ENCODE assay signal across 16 mouse cellular contexts in the genomic region with DNA sequence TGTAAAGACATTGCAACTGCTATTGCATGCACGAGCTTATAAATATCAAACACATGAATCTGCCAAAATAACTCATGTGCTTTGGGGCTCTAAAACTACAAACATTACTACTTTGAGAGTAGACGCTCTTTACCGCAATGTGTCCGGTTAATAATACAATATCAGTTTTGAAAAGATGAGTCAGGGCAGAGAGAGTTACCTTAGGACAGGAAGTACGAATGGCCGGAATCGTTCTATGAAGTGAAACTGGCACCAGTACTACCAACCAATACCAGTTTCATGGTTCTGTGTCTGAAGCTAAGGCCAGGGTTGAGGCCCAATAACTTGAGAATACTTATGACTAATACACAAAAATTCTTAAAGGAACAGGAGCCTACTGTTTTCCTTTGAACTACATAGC. TPM values are rescaled to one million over a fixed set of nuclear protein-coding genes. Genes with fewer than 3 reads are reported as not detected.
DNase-seq lines count a peak whose midpoint lies in the region; ATAC-seq and TF ChIP-seq lines count a peak whose summit lies in the region.
"Had no signal": no experiment of that assay in that cellular context is flagged by ENCODE, and none has a peak within 500 bp of the region (broad histone marks: within the 10 kb centered on the region; RNA-seq: fewer than 3 reads in every experiment).

No protein-coding gene starts in this region.

- no peaks in the 10 kb centered on the region for H3K36me3 ChIP-seq in forebrain, embryonic 14.5 days (ENCODE audit: control insufficient read depth, insufficient read depth, low read length)
- no peaks in the 10 kb centered on the region for H3K36me3 ChIP-seq in hindbrain, embryonic 15.5 days
- H3K36me3 ChIP-seq in midbrain, embryonic 16.5 days (ENCODE audit: control insufficient read depth, insufficient read depth, low read length): no peaks in the 10 kb centered on the region
- H3K36me3 ChIP-seq: liver, embryonic 13.5 days had no signal

- peaks cover 5% of the 10 kb centered on the region; the same call in 1 of the 2 replicates for H3K4me1 ChIP-seq in cerebellum, adult 2 months (ENCODE audit: control insufficient read depth, insufficient read depth, low read length)
- H3K4me1 ChIP-seq in forebrain, embryonic 14.5 days (ENCODE audit: control insufficient read depth, insufficient read depth, low read length): peaks cover 5% of the 10 kb centered on the region; the same call in 1 of the 2 replicates
- peaks cover 29% of the 10 kb centered on the region for H3K4me1 ChIP-seq in hindbrain, embryonic 15.5 days (replicated peaks)
- peaks cover 11% of the 10 kb centered on the region for H3K4me1 ChIP-seq in midbrain, embryonic 16.5 days (ENCODE audit: control insufficient read depth, insufficient read depth, low read length)
- H3K4me1 ChIP-seq: liver, embryonic 13.5 days; megakaryocyte, embryonic 14.5 days had no signal

- DNase-seq in cerebellum, adult 2 months: peak in 1 of 2 experiments; percentile 41
- DNase-seq in cerebellum, postnatal 10 days: no peak
- DNase-seq in forebrain, embryonic 14.5 days (ENCODE audit: low spot score): peak; percentile 19
- DNase-seq in spleen, postnatal 10 days (ENCODE audit: low spot score in 2 of 2): no peak
- DNase-seq in thymus, adult 18-20 months: no peak
- DNase-seq: gastrocnemius, adult 2 months; kidney, adult 2 months; thymus, postnatal 36 days had no signal

- peak overlapping the region; percentile 49 for H3K4me2 ChIP-seq in forebrain, embryonic 14.5 days (ENCODE audit: low read length)
- peak overlapping the region; percentile 57 for H3K4me2 ChIP-seq in hindbrain, embryonic 15.5 days
- peak overlapping the region; percentile 54 for H3K4me2 ChIP-seq in midbrain, embryonic 16.5 days (ENCODE audit: low read length)
- H3K4me2 ChIP-seq: liver, embryonic 13.5 days had no signal

- H3K4me3 ChIP-seq in cerebellum, adult 2 months (replicated peaks; ENCODE audit: insufficient read depth, low read depth, low read length): peak overlapping the region; percentile 49
- H3K4me3 ChIP-seq in forebrain, embryonic 14.5 days (ENCODE audit: low read depth, low read length): peak overlapping the region; percentile 36
- peak overlapping the region; percentile 41 for H3K4me3 ChIP-seq in hindbrain, embryonic 15.5 days
- H3K4me3 ChIP-seq in midbrain, embryonic 16.5 days (ENCODE audit: low read depth, low read length): peak overlapping the region; percentile 44
- H3K4me3 ChIP-seq: gastrocnemius, adult 2 months; liver, embryonic 13.5 days; megakaryocyte, embryonic 14.5 days had no signal

- H3K9ac ChIP-seq in forebrain, embryonic 14.5 days (ENCODE audit: low read length): peak overlapping the region; percentile 62
- H3K9ac ChIP-seq in hindbrain, embryonic 15.5 days: peak overlapping the region; percentile 64
- peak overlapping the region; percentile 68 for H3K9ac ChIP-seq in midbrain, embryonic 16.5 days (ENCODE audit: low read depth, low read length)
- H3K9ac ChIP-seq: liver, embryonic 13.5 days had no signal

- H3K9me3 ChIP-seq in forebrain, embryonic 14.5 days (replicated peaks; ENCODE audit: control insufficient read depth, low read length): no peaks in the 10 kb centered on the region
- H3K9me3 ChIP-seq in hindbrain, embryonic 15.5 days: no peaks in the 10 kb centered on the region
- H3K9me3 ChIP-seq in midbrain, embryonic 16.5 days (replicated peaks; ENCODE audit: control insufficient read depth, low read length, poor library complexity, severe bottlenecking): no peaks in the 10 kb centered on the region
- H3K9me3 ChIP-seq: liver, embryonic 13.5 days; megakaryocyte, embryonic 14.5 days had no signal

- 46% methylated on average over 7 of the region's 7 CpGs for WGBS in cerebellum, adult 2 months
- WGBS in forebrain, embryonic 14.5 days: 48% methylated on average over 7 of the region's 7 CpGs
- WGBS in hindbrain, embryonic 15.5 days: 43% methylated on average over 7 of the region's 7 CpGs
- 28% methylated on average over 7 of the region's 7 CpGs for WGBS in midbrain, embryonic 16.5 days

- no peak for TF ChIP-seq POLR2A in cerebellum, adult 2 months (IDR thresholded peaks at IDR 0.05; ENCODE audit: borderline replicate concordance, insufficient read depth, low read length)

- no peaks in the 10 kb centered on the region for H3K27me3 ChIP-seq in cerebellum, adult 2 months (ENCODE audit: control insufficient read depth, insufficient read depth, low read length)
- H3K27me3 ChIP-seq in forebrain, embryonic 14.5 days (replicated peaks; ENCODE audit: control insufficient read depth, insufficient read depth, low read length): 0 out of 2 replicates have a peak, but pooled peaks cover 2% of the 10 kb centered on the region
- no peaks in the 10 kb centered on the region for H3K27me3 ChIP-seq in hindbrain, embryonic 15.5 days
- H3K27me3 ChIP-seq in midbrain, embryonic 16.5 days (ENCODE audit: control insufficient read depth, insufficient read depth, low read depth, low read length): no peaks in the 10 kb centered on the region

- ATAC-seq in forebrain, embryonic 14.5 days: no peak
- no peak for ATAC-seq in hindbrain, embryonic 15.5 days (ENCODE audit: low FRiP score, low read depth)
- no peak for ATAC-seq in midbrain, embryonic 16.5 days
- no peak for ATAC-seq in erythroblast, adult 5-6 weeks (replicated peaks; ENCODE audit: low FRiP score, poor library complexity, severe bottlenecking)
- ATAC-seq: lung, postnatal 0 days had no signal

- H3K27ac ChIP-seq in cerebellum, adult 2 months (ENCODE audit: insufficient read depth, low read length): peak overlapping the region; percentile 90; the same call in 1 of the 2 replicates
- peak overlapping the region; percentile 89 for H3K27ac ChIP-seq in forebrain, embryonic 14.5 days (ENCODE audit: low read depth, low read length)
- peak overlapping the region; percentile 95 for H3K27ac ChIP-seq in hindbrain, embryonic 15.5 days (replicated peaks)
- peak overlapping the region; percentile 96 for H3K27ac ChIP-seq in midbrain, embryonic 16.5 days (ENCODE audit: low read length)
- H3K27ac ChIP-seq: gastrocnemius, adult 2 months; liver, embryonic 13.5 days had no signal

- no peak for TF ChIP-seq CTCF in cerebellum, adult 2 months (IDR thresholded peaks at IDR 0.05; ENCODE audit: borderline replicate concordance, insufficient read depth, low read depth, low read length)

RNA-seq across cellular contexts. Expression of gene Myt1l, which starts 2.6 kb away (rescaled TPM):
- 43.8 and 45.3 TPM in 2 replicates for polyA plus RNA-seq in cerebellum, adult 2 months (2012; rRNA removed)
- 96.6 and 161 TPM in 2 replicates for polyA plus RNA-seq in forebrain, embryonic 14.5 days (2014; fragmentation: Nextera tagmentation; extraction: Ambion mirVana)
- 233 and 237 TPM in 2 replicates for polyA plus RNA-seq in hindbrain, embryonic 15.5 days (2015; fragmentation: Nextera tagmentation; extraction: Ambion mirVana)
- 274 and 304 TPM in 2 replicates for polyA plus RNA-seq in midbrain, embryonic 16.5 days (2015; fragmentation: Nextera tagmentation; extraction: Ambion mirVana)
- not detected in 2 replicates for total RNA-seq in erythroblast, adult 5-6 weeks (2015; ENCODE audit: low replicate concordance)
- total RNA-seq in erythroblast, adult 5-6 weeks (2017; ENCODE audit: low replicate concordance): not detected in 2 replicates
- total RNA-seq: gastrocnemius, adult 2 months; neutrophil, adult 5-6 weeks had no signal
- polyA plus RNA-seq: kidney, adult 2 months; lung, postnatal 0 days; spleen, adult 2 months had no signal
